Mouse (Mus musculus) forebrain, embryonic 11.5 days (tissue): ENCODE measurements at regions not wholly inside any gene's neighbourhood (a gene's known extent, or its start where the extent isn't known, plus 50 kb on each side); places are given as distances from the start of the nearest gene placed in this dataset.

ENCODE experiments used
- ATAC-seq: fragments of 200-750 bp; cut with Nextera tagmentation; replicated peaks from 2 replicates; pipeline ENCODE4 v1.8.0; 2017; ENCODE audit warnings: moderate TSS enrichment; ENCODE audit not compliant: low FRiP score
- DNase-seq: peaks from one replicate; pipeline ENCODE4 v3.0.0-alpha.2; 2017; ENCODE audit warnings: low spot score
- H3K27ac ChIP-seq: fragments of 300-500 bp; sonication (generic); 2 replicates; pipeline ENCODE4 v1.5.1; 2014; ENCODE audit warnings: low read depth, low read length
- H3K27me3 ChIP-seq: fragments of 300-500 bp; sonication (generic); 2 replicates; pipeline ENCODE4 v1.6.1; 2014; ENCODE audit warnings: mild to moderate bottlenecking, low read length, mixed read lengths; ENCODE audit not compliant: control insufficient read depth, insufficient read depth
- H3K36me3 ChIP-seq: fragments of 300-500 bp; sonication (generic); 2 replicates; pipeline ENCODE4 v1.6.1; 2014; ENCODE audit warnings: mild to moderate bottlenecking, low read length, moderate library complexity, mixed read lengths; ENCODE audit not compliant: control insufficient read depth, insufficient read depth
- H3K4me1 ChIP-seq: fragments of 300-500 bp; sonication (generic); replicated peaks from 2 replicates; pipeline ENCODE4 v1.6.1; 2014; ENCODE audit warnings: low read length, mixed read lengths; ENCODE audit not compliant: control insufficient read depth, insufficient read depth
- H3K4me2 ChIP-seq: fragments of 300-500 bp; sonication (generic); 2 replicates; pipeline ENCODE4 v1.6.1; 2014; ENCODE audit warnings: low read depth, mild to moderate bottlenecking, low read length, moderate library complexity, mixed read lengths; ENCODE audit not compliant: severe bottlenecking
- H3K4me3 ChIP-seq: fragments of 300-500 bp; sonication (generic); 2 replicates; pipeline ENCODE4 v1.5.1; 2014; ENCODE audit warnings: low read depth, low read length
- H3K9ac ChIP-seq: fragments of 300-500 bp; sonication (generic); 2 replicates; pipeline ENCODE4 v1.6.1; 2014; ENCODE audit warnings: low read length
- H3K9me3 ChIP-seq: fragments of 300-500 bp; sonication (generic); 2 replicates; pipeline ENCODE4 v1.6.1; 2016; ENCODE audit warnings: low read length, mixed read lengths; ENCODE audit not compliant: control insufficient read depth
- WGBS: fragments of 180-500 bp; shearing (Covaris S2); extraction: QIAGEN DNeasy Blood & Tissue Kit; methylation state at CpG from one replicate; pipeline ENCODE4 v1.1.7; 2014; 5-methylcytosine and 5-hydroxymethylcytosine counted together

DNA sequence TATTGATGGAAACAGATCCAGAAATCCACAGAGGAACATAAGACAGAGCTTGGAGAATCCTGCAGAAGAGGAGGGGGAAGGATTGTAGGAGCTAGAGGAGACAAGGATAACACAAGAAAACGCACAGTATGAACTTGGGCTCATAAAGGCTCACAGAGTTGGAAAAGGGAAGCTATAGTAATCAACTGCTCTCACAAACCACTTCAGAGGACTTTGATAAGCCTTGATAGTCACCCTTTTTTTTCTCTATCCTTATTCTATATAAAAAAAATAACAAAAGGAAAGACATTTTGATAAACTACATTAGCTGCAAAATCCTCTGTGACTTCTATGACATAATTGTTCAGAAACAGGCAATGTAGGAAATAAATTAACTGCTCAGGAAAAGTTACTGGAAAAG lies 355.4 kb upstream of the Ndst4 start:
- Histone ChIP-seq H3K36me3 (no peaks in the 10 kb centered on the region), H3K27ac (no peak overlapping the region), H3K9ac (no peak overlapping the region), H3K4me1 (no peaks in the 10 kb centered on the region), H3K27me3 (no peaks in the 10 kb centered on the region), H3K4me2 (no peak overlapping the region), H3K4me3 (no peak overlapping the region), H3K9me3 (no peaks in the 10 kb centered on the region)
- 89% methylated on average over 1 of the region's 1 CpGs for WGBS
- DNase-seq (no peak), ATAC-seq (no peak)

- H3K4me1 ChIP-seq = no peaks in the 10 kb centered on the region
These were observed 354.2 kb upstream of the Ndst4 start for GRCm38 (mm10) chr3:125049654-125050053.

GRCm38 (mm10) chr3:125052852-125053251 lies 351.0 kb upstream of the Ndst4 start:
- H3K4me2 ChIP-seq = no peak overlapping the region
- no peak overlapping the region for H3K27ac ChIP-seq
- no peaks in the 10 kb centered on the region for H3K36me3 ChIP-seq
- 33% methylated on average over 3 of the region's 3 CpGs for WGBS
- no peak overlapping the region for H3K4me3 ChIP-seq
- DNase-seq = no peak
- no peaks in the 10 kb centered on the region for H3K4me1 ChIP-seq
- H3K9me3 ChIP-seq = no peaks in the 10 kb centered on the region
- H3K9ac ChIP-seq = no peak overlapping the region
- H3K27me3 ChIP-seq = no peaks in the 10 kb centered on the region
- peak; percentile 81 for ATAC-seq

More at GRCm38 (mm10) chr3:125049654-125050053, 354.2 kb upstream of the Ndst4 start:
- no peak for DNase-seq
- Histone ChIP-seq H3K4me3 (no peak overlapping the region), H3K36me3 (no peaks in the 10 kb centered on the region), H3K9ac (no peak overlapping the region), H3K9me3 (no peaks in the 10 kb centered on the region), H3K4me2 (no peak overlapping the region), H3K27ac (no peak overlapping the region), H3K27me3 (no peaks in the 10 kb centered on the region)
- ATAC-seq = no peak

GRCm38 (mm10) chr3:125072683-125073082 lies 331.2 kb upstream of the Ndst4 start:
- Histone ChIP-seq H3K4me3 (no peak overlapping the region), H3K4me1 (no peaks in the 10 kb centered on the region), H3K27me3 (no peaks in the 10 kb centered on the region), H3K27ac (no peak overlapping the region), H3K36me3 (no peaks in the 10 kb centered on the region), H3K9ac (no peak overlapping the region), H3K9me3 (no peaks in the 10 kb centered on the region), H3K4me2 (no peak overlapping the region)
- ATAC-seq (no peak), DNase-seq (no peak)
- 75% methylated on average over 3 of the region's 3 CpGs for WGBS

DNA sequence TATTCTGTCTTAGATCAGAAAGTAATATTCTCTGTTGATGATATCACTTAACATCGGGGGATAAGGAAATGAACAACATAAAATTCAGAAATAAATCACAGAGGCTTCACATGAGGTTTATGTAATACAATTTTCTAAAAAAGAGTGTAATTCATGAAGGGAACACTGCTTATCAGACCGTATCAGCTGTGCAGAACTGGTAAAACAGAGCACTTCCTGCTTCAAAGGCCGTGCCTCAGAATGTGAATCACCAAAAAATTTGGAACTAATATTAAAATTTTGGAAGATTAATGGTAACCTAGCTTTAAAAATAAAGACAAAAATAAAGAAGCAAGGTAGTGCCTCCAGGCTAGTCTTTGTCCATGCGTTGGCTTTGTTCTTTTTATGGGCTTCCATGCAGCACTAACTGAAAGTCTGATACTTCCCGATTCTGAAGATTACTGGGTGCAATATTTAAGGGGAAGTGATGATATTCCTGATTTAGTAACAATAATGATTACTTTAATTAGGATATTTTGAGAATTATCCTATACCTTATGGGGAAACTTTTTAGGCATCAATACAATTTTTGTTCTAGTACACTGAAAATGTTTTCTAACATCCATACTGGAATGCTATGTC lies 310.8 kb upstream of the Ndst4 start:
- Histone ChIP-seq H3K4me3 (no peak overlapping the region), H3K36me3 (no peaks in the 10 kb centered on the region), H3K4me2 (no peak overlapping the region), H3K27ac (no peak overlapping the region), H3K4me1 (no peaks in the 10 kb centered on the region), H3K9ac (no peak overlapping the region), H3K9me3 (no peaks in the 10 kb centered on the region), H3K27me3 (no peaks in the 10 kb centered on the region)
- DNase-seq = no peak
- no peak for ATAC-seq
- 87% methylated on average over 5 of the region's 5 CpGs for WGBS
